Mouse (Mus musculus) adrenal gland, adult 8-10 months (tissue): ENCODE data around the gene Wdr74. TPM values are rescaled to one million over a fixed set of nuclear protein-coding genes. Genes with fewer than 3 reads are reported as not detected.

Experiments
- DNase-seq: peaks from one replicate; pipeline ENCODE4 v3.0.0; 2022
- total RNA-seq, 4 experiments: library from RNA; stranded (reverse); gene quantifications; 2 replicates each; pipeline ENCODE4 v1.2.4; 2022

Gene Wdr74
- total RNA-seq, 4 experiments from 2014 or later, result 49.1 to 60.4 (median 53.3) TPM

- no peak for DNase-seq
Measured at GRCm38 (mm10) chr19:8745382-8745781, 9.8 kb downstream of the Wdr74 start.

DNA sequence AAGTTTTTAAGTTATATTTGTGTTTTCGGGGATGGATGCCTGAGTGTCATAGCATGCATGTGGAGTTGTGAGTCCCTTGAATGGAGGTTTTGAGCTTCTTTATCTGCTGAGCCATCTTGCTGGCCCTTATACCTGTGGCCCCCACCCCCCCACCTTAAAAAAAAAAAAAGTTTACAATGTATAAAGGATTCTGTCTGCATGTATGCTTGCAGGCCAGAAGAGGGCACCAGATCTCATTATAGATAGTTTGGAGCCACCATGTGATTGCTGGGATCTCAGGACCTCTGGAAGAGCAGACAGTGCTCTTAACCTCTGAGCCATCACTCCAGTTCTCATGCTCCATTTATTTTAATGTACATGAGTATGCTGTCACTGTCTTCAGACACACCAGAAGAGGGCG lies 11.7 kb downstream of the Wdr74 start:
- DNase-seq, result no peak

GRCm38 (mm10) chr19:8755652-8756051 lies 20.0 kb downstream of the Wdr74 start:
- no peak for DNase-seq

DNA sequence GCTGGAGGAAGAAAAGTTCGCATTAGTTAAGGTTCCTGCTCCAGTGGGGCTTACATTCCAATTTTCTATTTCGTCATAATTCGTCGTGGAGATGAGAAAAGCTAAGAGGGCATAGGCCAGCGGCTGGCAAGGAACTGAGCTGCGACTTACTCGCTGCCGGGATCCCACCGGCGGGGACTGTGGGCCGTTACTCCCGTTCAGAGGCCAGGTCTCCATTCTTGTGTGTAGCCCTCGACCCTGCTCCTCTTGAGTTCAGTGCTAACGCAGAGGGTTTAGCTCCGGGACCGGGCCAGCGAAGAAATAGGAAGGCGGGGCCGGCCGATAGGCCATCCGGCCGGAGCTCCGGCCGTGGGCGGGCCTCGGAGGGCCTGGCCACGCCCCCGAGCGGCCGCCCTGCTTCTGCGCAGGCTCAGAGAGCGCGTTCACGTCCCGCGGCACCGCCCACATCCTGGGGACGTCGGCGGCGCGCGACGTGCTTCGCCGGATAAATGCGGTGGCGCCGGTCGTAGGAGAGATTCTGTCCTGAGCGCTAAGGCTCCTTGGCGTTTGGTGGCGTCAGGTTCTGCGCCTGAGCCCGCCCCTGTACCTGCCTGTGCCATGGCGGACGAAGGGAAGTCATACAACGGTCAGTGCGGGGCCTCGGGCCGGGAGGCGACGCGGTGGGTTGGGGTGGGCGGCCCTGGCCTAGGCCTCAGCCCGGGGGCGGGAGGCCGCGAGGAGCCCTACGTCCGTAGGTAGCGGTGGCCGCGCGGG lies 21.2 kb downstream of the Wdr74 start, which contains the start of gene Nxf1:
Gene Nxf1 (plus strand): TSS at position 439 of the 753 bp plus-strand sequence.
- DNase-seq, result peak; percentile 86

DNA sequence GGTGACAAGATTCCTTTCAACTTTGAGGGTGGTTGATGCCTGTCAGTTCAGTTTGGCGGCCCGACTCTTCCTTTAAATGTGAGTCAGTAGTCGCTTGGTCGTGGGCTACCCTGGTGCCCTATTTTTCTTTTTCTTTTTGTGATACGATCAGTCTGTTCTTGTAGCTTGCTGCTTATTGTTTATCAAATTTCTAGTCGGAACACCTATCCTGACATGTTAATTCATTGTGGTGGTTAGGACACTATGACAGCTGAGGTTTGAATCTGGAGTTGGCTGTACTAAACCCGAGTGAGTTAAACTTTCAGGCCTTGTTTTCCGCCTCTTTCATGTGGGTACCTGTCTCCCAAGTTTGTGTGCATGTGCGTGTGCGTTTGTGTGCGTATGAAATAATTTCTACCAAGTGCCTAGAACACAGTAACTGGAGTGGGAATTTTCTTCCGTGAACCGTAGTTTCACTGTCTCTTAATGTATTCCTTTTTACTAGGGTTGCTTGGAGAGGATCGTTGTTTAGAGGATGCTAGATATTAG lies 21.9 kb downstream of the Wdr74 start:
- DNase-seq, result no peak

DNA sequence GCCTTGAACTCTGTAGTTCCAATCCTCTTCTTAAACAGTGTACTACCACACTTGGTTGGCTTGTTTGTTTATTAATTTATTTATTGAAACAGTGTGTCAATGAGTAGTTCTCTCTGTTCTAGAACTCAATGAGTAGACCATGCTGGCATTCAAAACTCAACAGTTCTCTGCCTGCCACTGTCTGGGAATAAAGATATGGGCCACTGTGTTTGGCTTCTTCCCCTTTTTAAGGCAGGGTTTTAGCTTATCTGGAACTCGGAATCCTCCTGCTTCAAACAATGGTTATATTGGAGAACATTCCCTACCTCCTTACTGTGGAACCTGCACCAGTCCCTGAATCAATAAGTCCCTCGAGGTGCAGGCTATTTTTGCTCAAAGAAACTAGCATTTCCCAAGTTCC lies 23.3 kb downstream of the Wdr74 start:
- no peak for DNase-seq

GRCm38 (mm10) chr19:8760757-8761156 lies 25.1 kb downstream of the Wdr74 start:
- DNase-seq, result no peak

DNA sequence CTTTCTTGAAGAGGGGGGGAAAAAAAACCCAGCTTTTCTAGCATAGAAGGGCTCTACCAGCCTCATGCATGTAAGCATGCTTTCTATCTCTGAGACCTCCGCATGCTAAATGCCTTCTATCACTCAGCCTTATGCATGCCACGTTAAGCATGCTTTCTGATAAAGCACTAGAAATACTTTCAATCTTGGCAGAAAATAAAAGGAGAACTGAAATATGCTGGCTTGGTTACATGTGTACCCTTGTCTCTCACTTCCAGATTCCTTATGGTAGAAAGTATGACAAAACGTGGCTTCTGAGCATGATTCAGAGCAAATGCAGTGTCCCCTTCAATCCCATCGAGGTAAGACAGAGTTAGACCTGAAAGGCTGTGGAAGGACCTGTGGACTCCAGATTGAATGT lies 27.6 kb downstream of the Wdr74 start:
- DNase-seq, result no peak

DNA sequence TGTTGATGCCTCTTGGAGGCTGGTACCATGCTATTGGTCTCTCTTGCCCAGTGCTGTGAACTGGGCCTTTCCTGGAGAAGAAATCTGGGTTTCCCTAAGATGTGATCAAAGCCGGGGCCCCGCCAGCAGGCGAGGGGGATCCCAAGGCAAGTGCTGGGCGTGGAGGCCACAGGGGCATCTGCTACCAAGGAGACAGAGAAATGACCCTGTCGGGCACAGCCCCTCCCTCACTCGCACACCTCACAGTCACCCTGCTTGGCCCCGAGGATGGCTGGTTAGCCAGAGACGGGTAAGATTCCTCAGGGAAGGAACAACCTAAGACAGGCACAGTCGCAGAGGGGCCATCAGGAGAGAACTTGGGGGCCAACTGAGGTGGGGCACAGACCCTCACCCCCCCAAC lies 29.9 kb downstream of the Wdr74 start:
- no peak for DNase-seq

DNA sequence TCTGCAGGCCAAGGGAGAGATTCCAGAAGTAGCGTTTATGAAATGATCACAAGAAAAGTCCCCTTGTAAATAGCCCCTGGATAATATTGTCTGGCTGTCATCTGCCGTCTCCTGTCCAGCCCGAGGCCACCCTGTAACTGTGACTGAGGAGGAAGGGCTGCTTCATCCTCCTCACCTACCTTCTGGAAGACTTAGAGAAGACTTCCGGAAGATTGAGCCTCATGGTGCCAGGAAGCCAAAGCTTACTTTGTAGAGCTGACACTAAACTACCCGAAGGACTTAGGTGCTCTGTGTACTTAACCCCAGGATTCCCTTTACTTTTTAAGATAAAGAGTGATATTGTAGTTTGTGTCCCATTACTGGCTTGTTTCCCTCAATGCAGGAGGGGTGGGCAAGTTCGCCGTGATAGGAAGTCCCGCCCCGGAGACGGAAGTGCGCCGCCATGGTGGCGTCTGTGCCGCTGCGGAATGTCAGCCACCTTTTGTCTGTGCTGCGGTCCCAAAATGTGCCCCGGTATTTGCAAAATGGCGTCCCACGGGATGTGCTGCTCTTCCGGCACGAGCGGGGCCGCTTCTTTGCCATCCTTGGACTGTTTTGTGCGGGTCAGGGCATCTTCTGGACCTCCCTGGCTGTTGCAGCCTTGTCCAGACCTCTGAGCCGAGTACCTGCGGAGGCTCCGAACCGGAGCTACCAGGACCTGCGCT lies 35.1 kb downstream of the Wdr74 start, which contains the start of gene Tmem223:
Gene Tmem223 (plus strand): TSS at position 430 of the 704 bp plus-strand sequence.
- peak; percentile 75 for DNase-seq

DNA sequence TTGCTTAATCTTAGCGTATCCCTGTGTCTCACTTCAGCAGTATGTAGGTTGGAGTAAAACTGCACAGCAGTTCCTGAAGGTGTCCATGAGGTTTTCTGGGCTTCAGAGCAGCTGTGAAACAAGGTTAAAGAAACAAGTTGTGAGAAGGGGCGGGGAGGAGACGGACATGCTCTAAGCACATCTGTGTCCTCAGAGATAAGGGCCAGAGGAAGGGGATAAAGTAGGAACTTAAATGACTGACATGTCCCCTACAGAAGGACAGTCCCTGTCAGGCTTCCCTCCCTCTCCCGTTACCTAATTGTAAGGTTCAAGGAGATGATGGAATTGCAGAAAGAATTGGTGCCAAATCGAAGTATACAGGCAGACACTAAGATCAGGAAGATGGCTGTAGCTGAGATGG lies 37.4 kb downstream of the Wdr74 start:
- DNase-seq, result no peak

DNA sequence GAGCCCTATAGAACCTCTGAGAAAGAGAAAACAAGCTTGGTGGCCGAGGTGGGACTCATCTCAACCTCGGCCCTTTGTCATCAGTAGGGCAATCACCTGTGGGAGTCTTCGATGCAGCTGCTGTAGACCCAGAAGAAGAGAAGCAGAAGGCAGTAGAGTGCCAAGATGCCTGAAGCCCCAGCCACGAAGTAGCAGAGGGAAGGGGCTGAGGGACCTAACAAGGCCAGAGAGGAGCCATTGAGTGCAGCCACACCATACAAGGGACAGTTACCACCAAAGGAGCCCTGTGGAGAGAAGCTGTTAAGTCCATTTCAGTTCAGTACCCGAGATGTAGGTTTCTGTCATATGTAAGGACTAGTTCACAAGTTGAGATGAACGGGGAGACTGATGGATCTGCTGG lies 37.8 kb downstream of the Wdr74 start:
- DNase-seq, result no peak

- DNase-seq, result peak; percentile 92
Measured at GRCm38 (mm10) chr19:8774086-8774835, 38.6 kb downstream of the Wdr74 start, which contains the start of gene Tmem179b. TSS of gene Tmem179b (minus strand) at chr19:8774467.

DNA sequence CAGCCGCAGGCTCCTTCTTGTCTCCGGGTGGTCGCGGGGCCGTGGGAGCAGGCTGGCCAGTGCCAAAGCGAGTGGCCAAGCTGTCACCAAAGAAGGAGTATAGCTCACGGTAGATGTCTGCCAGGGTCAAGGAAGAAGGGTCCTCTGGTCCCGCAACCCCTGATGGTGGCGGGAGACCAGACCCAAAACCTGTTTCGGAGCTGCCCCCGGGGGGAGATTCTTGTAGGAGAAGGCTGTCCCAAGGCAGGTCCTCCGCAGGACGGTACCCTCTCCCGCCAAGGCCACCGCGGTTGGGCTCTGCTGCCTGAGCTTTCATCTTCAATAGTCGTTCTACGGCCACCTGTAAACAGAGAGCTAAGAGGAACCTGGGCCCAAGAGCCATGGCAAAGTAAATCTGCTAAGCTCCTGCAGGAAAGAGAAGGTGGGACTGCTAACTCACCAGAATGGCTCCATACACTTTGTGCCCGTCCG lies 39.4 kb downstream of the Wdr74 start:
- DNase-seq, result no peak

- DNase-seq, result peak; percentile 92
Measured at GRCm38 (mm10) chr19:8786008-8786781, 50.6 kb downstream of the Wdr74 start, which contains the start of gene Taf6l. TSS of gene Taf6l (minus strand) at chr19:8786417.

GRCm38 (mm10) chr19:8788521-8788920 lies 52.9 kb downstream of the Wdr74 start:
- DNase-seq, result no peak

GRCm38 (mm10) chr19:8789171-8789570 lies 53.5 kb downstream of the Wdr74 start:
- no peak for DNase-seq

GRCm38 (mm10) chr19:8790171-8790570 lies 54.5 kb downstream of the Wdr74 start:
- no peak for DNase-seq
